Mouse (Mus musculus): ENCODE measurements around the gene Ltc4s. TPM values are rescaled to one million over a fixed set of nuclear protein-coding genes. Genes with fewer than 3 reads are reported as not detected.

Gene Ltc4s
- polyA plus RNA-seq, 1 experiment from 2014 or later, result 2.3 TPM

- Histone ChIP-seq H3K9me3 (no peaks in the 10 kb centered on the region), H3K4me2 (no peak overlapping the region), H3K4me1 (no peaks in the 10 kb centered on the region), H3K4me3 (no peak overlapping the region), H3K9ac (no peak overlapping the region), H3K27ac (no peak overlapping the region), H3K27me3 (replicated peaks) (no peaks in the 10 kb centered on the region), H3K36me3 (replicated peaks) (peaks cover 36% of the 10 kb centered on the region)
- ATAC-seq (replicated peaks), result no peak
- WGBS, result 95% methylated on average over 3 of the region's 3 CpGs
Measured at GRCm38 (mm10) chr11:50266997-50267396, 28.6 kb upstream of the Ltc4s start.

GRCm38 (mm10) chr11:50265931-50266330, 27.5 kb upstream of the Ltc4s start:
- Histone ChIP-seq H3K9me3 (no peaks in the 10 kb centered on the region), H3K4me2 (no peak overlapping the region), H3K4me3 (no peak overlapping the region), H3K27ac (no peak overlapping the region), H3K4me1 (no peaks in the 10 kb centered on the region), H3K27me3 (replicated peaks) (no peaks in the 10 kb centered on the region), H3K9ac (no peak overlapping the region), H3K36me3 (replicated peaks) (peaks cover 43% of the 10 kb centered on the region)
- no peak for ATAC-seq (replicated peaks)
- WGBS, result 94% methylated on average over 8 of the region's 8 CpGs

GRCm38 (mm10) chr11:50263198-50263597, 24.8 kb upstream of the Ltc4s start:
- 96% methylated on average over 3 of the region's 3 CpGs for WGBS

GRCm38 (mm10) chr11:50262020-50262419, 23.6 kb upstream of the Ltc4s start:
- Histone ChIP-seq H3K4me2 (no peak overlapping the region), H3K27me3 (replicated peaks) (no peaks in the 10 kb centered on the region), H3K27ac (no peak overlapping the region), H3K9ac (no peak overlapping the region), H3K36me3 (replicated peaks) (peaks cover 58% of the 10 kb centered on the region), H3K4me3 (no peak overlapping the region), H3K9me3 (no peaks in the 10 kb centered on the region), H3K4me1 (no peaks in the 10 kb centered on the region)
- no peak for ATAC-seq (replicated peaks)
- WGBS, result 90% methylated on average over 4 of the region's 4 CpGs

More at GRCm38 (mm10) chr11:50263198-50263597, 24.8 kb upstream of the Ltc4s start:
- H3K4me3 ChIP-seq, result no peak overlapping the region
- no peak for ATAC-seq (replicated peaks)
- H3K9ac ChIP-seq, result no peak overlapping the region
- H3K36me3 ChIP-seq (replicated peaks), result peaks cover 49% of the 10 kb centered on the region
- no peaks in the 10 kb centered on the region for H3K4me1 ChIP-seq
- no peak overlapping the region for H3K4me2 ChIP-seq
- no peak overlapping the region for H3K27ac ChIP-seq
- no peaks in the 10 kb centered on the region for H3K27me3 ChIP-seq (replicated peaks)
- H3K9me3 ChIP-seq, result no peaks in the 10 kb centered on the region

GRCm38 (mm10) chr11:50258310-50258709, 19.9 kb upstream of the Ltc4s start:
- Histone ChIP-seq H3K27ac (no peak overlapping the region), H3K9ac (no peak overlapping the region), H3K4me2 (no peak overlapping the region), H3K4me1 (no peaks in the 10 kb centered on the region), H3K27me3 (replicated peaks) (no peaks in the 10 kb centered on the region), H3K4me3 (no peak overlapping the region), H3K36me3 (replicated peaks) (peaks cover 41% of the 10 kb centered on the region), H3K9me3 (no peaks in the 10 kb centered on the region)
- 77% methylated on average over 7 of the region's 7 CpGs for WGBS
- ATAC-seq (replicated peaks), result no peak

- H3K4me1 ChIP-seq, result no peaks in the 10 kb centered on the region
- no peak overlapping the region for H3K9ac ChIP-seq
- H3K27ac ChIP-seq, result no peak overlapping the region
- no peaks in the 10 kb centered on the region for H3K27me3 ChIP-seq (replicated peaks)
- H3K4me3 ChIP-seq, result no peak overlapping the region
- 87% methylated on average over 7 of the region's 7 CpGs for WGBS
- H3K9me3 ChIP-seq, result no peaks in the 10 kb centered on the region
- peaks cover 25% of the 10 kb centered on the region for H3K36me3 ChIP-seq (replicated peaks)
- ATAC-seq (replicated peaks), result no peak
- H3K4me2 ChIP-seq, result no peak overlapping the region
Measured at GRCm38 (mm10) chr11:50256615-50257014, 18.2 kb upstream of the Ltc4s start.

GRCm38 (mm10) chr11:50254010-50254580, 15.7 kb upstream of the Ltc4s start:
- no peak overlapping the region for H3K4me2 ChIP-seq
- no peaks in the 10 kb centered on the region for H3K4me1 ChIP-seq
- no peak overlapping the region for H3K4me3 ChIP-seq
- no peak for ATAC-seq (replicated peaks)
- no peak overlapping the region for H3K27ac ChIP-seq
- peaks cover 15% of the 10 kb centered on the region for H3K36me3 ChIP-seq (replicated peaks)
- H3K27me3 ChIP-seq (replicated peaks), result no peaks in the 10 kb centered on the region
- 84% methylated on average over 12 of the region's 12 CpGs for WGBS
- H3K9me3 ChIP-seq, result no peaks in the 10 kb centered on the region
- no peak overlapping the region for H3K9ac ChIP-seq

- Histone ChIP-seq H3K4me1 (no peaks in the 10 kb centered on the region), H3K27ac (no peak overlapping the region), H3K4me2 (no peak overlapping the region), H3K9ac (no peak overlapping the region), H3K27me3 (replicated peaks) (no peaks in the 10 kb centered on the region), H3K9me3 (no peaks in the 10 kb centered on the region), H3K4me3 (no peak overlapping the region), H3K36me3 (replicated peaks) (peaks cover 15% of the 10 kb centered on the region)
- ATAC-seq (replicated peaks), result no peak
- 50% methylated on average over 1 of the region's 1 CpGs for WGBS
Measured at GRCm38 (mm10) chr11:50253393-50253792, 15.0 kb upstream of the Ltc4s start.

- 80% methylated on average over 11 of the region's 11 CpGs for WGBS
Measured at GRCm38 (mm10) chr11:50252684-50253265, 14.4 kb upstream of the Ltc4s start.

GRCm38 (mm10) chr11:50252166-50252565, 13.8 kb upstream of the Ltc4s start:
- Histone ChIP-seq H3K9ac (no peak overlapping the region), H3K27ac (no peak overlapping the region), H3K4me2 (no peak overlapping the region), H3K4me1 (no peaks in the 10 kb centered on the region), H3K4me3 (no peak overlapping the region), H3K9me3 (no peaks in the 10 kb centered on the region), H3K36me3 (replicated peaks) (peaks cover 7% of the 10 kb centered on the region; the same call in 1 of the 2 replicates), H3K27me3 (replicated peaks) (no peaks in the 10 kb centered on the region)
- no peak for ATAC-seq (replicated peaks)
- WGBS, result 76% methylated on average over 3 of the region's 3 CpGs

More at GRCm38 (mm10) chr11:50252684-50253265, 14.4 kb upstream of the Ltc4s start:
- H3K4me1 ChIP-seq, result no peaks in the 10 kb centered on the region
- ATAC-seq (replicated peaks), result no peak
- no peaks in the 10 kb centered on the region for H3K27me3 ChIP-seq (replicated peaks)
- H3K4me3 ChIP-seq, result no peak overlapping the region
- no peaks in the 10 kb centered on the region for H3K9me3 ChIP-seq
- peaks cover 11% of the 10 kb centered on the region for H3K36me3 ChIP-seq (replicated peaks)
- no peak overlapping the region for H3K9ac ChIP-seq
- H3K4me2 ChIP-seq, result no peak overlapping the region
- no peak overlapping the region for H3K27ac ChIP-seq

GRCm38 (mm10) chr11:50248473-50249171, 10.2 kb upstream of the Ltc4s start:
- Histone ChIP-seq H3K27me3 (replicated peaks) (no peaks in the 10 kb centered on the region), H3K9me3 (no peaks in the 10 kb centered on the region), H3K27ac (no peak overlapping the region), H3K9ac (no peak overlapping the region), H3K36me3 (replicated peaks) (no peaks in the 10 kb centered on the region), H3K4me1 (no peaks in the 10 kb centered on the region), H3K4me2 (no peak overlapping the region), H3K4me3 (no peak overlapping the region)
- WGBS, result 85% methylated on average over 7 of the region's 7 CpGs
- ATAC-seq (replicated peaks), result no peak

- Histone ChIP-seq H3K27ac (no peak overlapping the region), H3K4me3 (no peak overlapping the region), H3K9me3 (no peaks in the 10 kb centered on the region), H3K4me1 (no peaks in the 10 kb centered on the region), H3K36me3 (replicated peaks) (no peaks in the 10 kb centered on the region), H3K4me2 (no peak overlapping the region), H3K9ac (no peak overlapping the region), H3K27me3 (replicated peaks) (no peaks in the 10 kb centered on the region)
- 77% methylated on average over 5 of the region's 5 CpGs for WGBS
- no peak for ATAC-seq (replicated peaks)
Measured at GRCm38 (mm10) chr11:50245269-50245668, 6.9 kb upstream of the Ltc4s start.

GRCm38 (mm10) chr11:50243926-50244325, 5.5 kb upstream of the Ltc4s start:
- H3K27me3 ChIP-seq (replicated peaks), result no peaks in the 10 kb centered on the region
- no peak overlapping the region for H3K27ac ChIP-seq
- H3K36me3 ChIP-seq (replicated peaks), result no peaks in the 10 kb centered on the region
- H3K9ac ChIP-seq, result no peak overlapping the region
- no peaks in the 10 kb centered on the region for H3K9me3 ChIP-seq
- no peak overlapping the region for H3K4me3 ChIP-seq
- no peak overlapping the region for H3K4me2 ChIP-seq
- 79% methylated on average over 6 of the region's 6 CpGs for WGBS
- no peaks in the 10 kb centered on the region for H3K4me1 ChIP-seq
- ATAC-seq (replicated peaks), result no peak

Data from midbrain, embryonic 15.5 days (tissue).